In genomic region chr9:68302232-68302925, GRCm38 (mm10) we compare ENCODE assay signal across 9 mouse cellular contexts.
DNase-seq lines count a peak whose midpoint lies in the region; ATAC-seq lines count a peak whose summit lies in the region.
"Had no signal": no experiment of that assay in that cellular context is flagged by ENCODE, and none has a peak within 500 bp of the region (broad histone marks: within the 10 kb centered on the region; RNA-seq: fewer than 3 reads in every experiment).

No protein-coding gene starts in this region.

- H3K27ac ChIP-seq in stomach, embryonic 16.5 days (ENCODE audit: low read length), result peak overlapping the region; percentile 87
- H3K27ac ChIP-seq: macrophage had no signal

- peak; percentile 5 for DNase-seq in adrenal gland, adult 2 months
- no peak for DNase-seq in adrenal gland, adult 8-10 months
- peak; percentile 38 for DNase-seq in retina, postnatal 1 day
- no peak for DNase-seq in retina, embryonic 14.5 days (ENCODE audit: low spot score)
- DNase-seq in kidney, adult 18-20 months, result peak; percentile 29
- no peak for DNase-seq in cerebellum, adult 8-10 months
- no peak for DNase-seq in testis, postnatal 14 days (ENCODE audit: low spot score)

- peak overlapping the region; percentile 39; the same call in 1 of the 2 replicates for H3K9ac ChIP-seq in stomach, embryonic 16.5 days (ENCODE audit: low read length)

- H3K27me3 ChIP-seq in stomach, embryonic 16.5 days (ENCODE audit: control insufficient read depth, insufficient read depth, low read length), result no peaks in the 10 kb centered on the region

- 45% methylated on average over 7 of the region's 7 CpGs for WGBS in stomach, embryonic 16.5 days

- H3K4me3 ChIP-seq in stomach, embryonic 16.5 days (replicated peaks; ENCODE audit: low read length), result no peak overlapping the region

- peak; percentile 89 for ATAC-seq in stomach, embryonic 16.5 days (ENCODE audit: insufficient read depth, low FRiP score)

- H3K4me2 ChIP-seq in stomach, embryonic 16.5 days (ENCODE audit: low read depth, low read length), result no peak overlapping the region

- H3K36me3 ChIP-seq in stomach, embryonic 16.5 days (ENCODE audit: control insufficient read depth, insufficient read depth, low read length), result no peaks in the 10 kb centered on the region

- no peaks in the 10 kb centered on the region for H3K9me3 ChIP-seq in stomach, embryonic 16.5 days (replicated peaks; ENCODE audit: control insufficient read depth, low read length)

- H3K4me1 ChIP-seq in stomach, embryonic 16.5 days (ENCODE audit: control insufficient read depth, insufficient read depth, low read length), result peaks cover 3% of the 10 kb centered on the region; the same call in 1 of the 2 replicates

Comparison
In these comparisons a context has a peak if more than half of its experiments do, and no peak if none do; other contexts are left out.
1. DNase-seq: peak in adrenal gland, adult 2 months (single experiment), retina, postnatal 1 day (single experiment) and kidney, adult 18-20 months (single experiment); none in adrenal gland, adult 8-10 months (single experiment), retina, embryonic 14.5 days (single experiment), cerebellum, adult 8-10 months (single experiment) and testis, postnatal 14 days (single experiment).